Mouse (Mus musculus): ENCODE data around the gene Med1. TPM values are rescaled to one million over a fixed set of nuclear protein-coding genes. Genes with fewer than 3 reads are reported as not detected.
"Not testable (repeated sequence)": the region's sequence is repeated elsewhere in the genome, so short reads cannot be mapped to it uniquely, and the experiment has no call there.

Med1 gene
- polyA plus RNA-seq, 1 experiment from 2014 or later: 74.3 TPM

GRCm38 (mm10) chr11:98190820-98191219 is 2.3 kb downstream of the Med1 start:
- Histone ChIP-seq H3K9me3 (replicated peaks) (no peaks in the 10 kb centered on the region), H3K4me3 (no peak overlapping the region), H3K27me3 (ENCODE audit: low read depth, poor library complexity, severe bottlenecking) (no peaks in the 10 kb centered on the region), H3K36me3 (peaks cover 53% of the 10 kb centered on the region), H3K27ac (replicated peaks) (no peak overlapping the region), H3K4me1 (peaks cover 15% of the 10 kb centered on the region)
- WGBS: 94% methylated on average over 5 of the region's 5 CpGs
- no peak for DNase-seq (ENCODE audit: low spot score)

DNA sequence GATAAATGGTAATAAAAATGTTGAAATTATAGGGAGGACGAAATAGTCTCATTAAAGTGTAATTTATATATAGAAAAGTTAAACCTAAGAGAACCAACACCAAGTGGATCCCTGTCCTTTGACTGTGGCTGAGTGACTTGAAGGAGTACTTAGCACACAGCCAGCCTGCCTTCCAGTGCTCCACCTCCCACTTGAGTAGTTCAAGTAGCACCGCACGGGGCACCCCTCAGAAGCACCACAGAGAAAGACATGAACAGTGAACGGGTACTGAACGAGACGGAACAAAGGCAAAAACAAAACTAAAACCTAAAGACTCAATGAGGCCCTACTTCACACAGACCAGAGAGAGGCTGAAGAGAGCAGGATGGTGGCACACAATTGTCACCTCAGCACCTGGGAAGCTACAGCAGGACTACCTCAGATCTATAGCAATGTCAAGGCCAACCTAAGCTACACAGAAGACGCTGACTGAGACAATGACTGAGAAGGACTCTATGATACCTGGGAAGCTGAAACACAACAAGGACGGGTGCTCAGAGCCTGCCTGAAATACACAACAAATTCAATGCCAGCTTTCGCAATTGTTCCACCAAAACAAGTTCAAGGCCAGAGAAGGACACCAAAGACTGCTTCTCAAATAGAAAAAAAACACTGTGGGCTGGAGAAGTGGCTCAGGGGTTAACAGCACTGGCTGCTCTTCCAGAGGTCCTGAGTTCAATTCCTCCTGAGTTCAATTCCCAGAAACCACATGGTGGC is 5.3 kb downstream of the Med1 start:
- no peak for DNase-seq (ENCODE audit: low spot score)
- no peak overlapping the region for H3K27ac ChIP-seq (replicated peaks)
- H3K9me3 ChIP-seq (replicated peaks): peaks cover 14% of the 10 kb centered on the region
- H3K36me3 ChIP-seq: peaks cover 83% of the 10 kb centered on the region
- no peak overlapping the region for H3K4me3 ChIP-seq
- no peaks in the 10 kb centered on the region for H3K27me3 ChIP-seq (ENCODE audit: low read depth, poor library complexity, severe bottlenecking)
- WGBS: 96% methylated on average over 9 of the region's 9 CpGs
- H3K4me1 ChIP-seq: peaks cover 10% of the 10 kb centered on the region

DNA sequence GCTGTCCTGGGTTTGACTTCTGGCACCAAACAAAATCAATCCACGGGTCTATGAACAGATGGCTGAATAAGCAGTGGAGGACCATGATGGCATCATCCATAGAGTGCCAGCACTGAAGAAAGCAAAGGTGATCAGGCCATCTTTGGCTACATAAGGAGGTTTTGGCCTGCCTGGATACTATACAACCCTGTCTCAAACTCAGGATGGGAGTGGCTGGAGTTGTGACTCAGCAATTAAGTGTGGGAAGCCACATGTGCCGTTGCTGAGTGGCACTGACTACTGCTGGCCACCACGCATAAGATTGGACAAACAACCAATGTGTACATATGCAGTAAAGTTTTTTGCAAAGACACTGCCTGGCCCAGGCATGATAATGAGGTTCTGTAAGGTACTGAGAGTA is 10.9 kb downstream of the Med1 start:
- not testable (repeated sequence) for DNase-seq (ENCODE audit: low spot score); H3K4me3 ChIP-seq; H3K4me1 ChIP-seq; H3K27ac ChIP-seq (replicated peaks); H3K27me3 ChIP-seq (ENCODE audit: low read depth, poor library complexity, severe bottlenecking)
- H3K9me3 ChIP-seq (replicated peaks): peaks cover 17% of the 10 kb centered on the region
- H3K36me3 ChIP-seq: peaks cover 95% of the 10 kb centered on the region
- 96% methylated on average over 3 of the region's 3 CpGs for WGBS

DNA sequence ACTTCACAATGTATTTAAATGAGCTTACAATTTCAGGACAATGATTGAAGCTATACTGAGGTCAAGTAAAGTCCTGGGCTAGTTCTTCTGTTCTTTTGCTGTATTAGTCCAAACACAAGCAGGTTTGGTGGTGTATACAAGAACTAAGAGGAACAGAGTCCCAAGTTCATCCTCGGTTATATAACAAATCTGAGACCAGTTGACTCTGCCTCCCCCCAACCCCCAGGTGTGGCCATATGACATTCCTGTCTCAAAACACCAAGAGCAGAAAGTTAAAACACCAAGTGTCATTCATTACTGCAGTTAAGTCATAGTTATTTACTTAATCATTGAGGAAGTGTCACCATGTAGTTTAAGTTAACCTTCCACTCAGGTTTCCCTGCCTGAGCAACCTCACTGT is 24.7 kb downstream of the Med1 start:
- H3K27ac ChIP-seq (replicated peaks): no peak overlapping the region
- H3K36me3 ChIP-seq: peaks cover 100% of the 10 kb centered on the region
- DNase-seq (ENCODE audit: low spot score): no peak
- no peaks in the 10 kb centered on the region for H3K9me3 ChIP-seq (replicated peaks)
- H3K4me3 ChIP-seq: no peak overlapping the region
- 92% methylated on average over 1 of the region's 1 CpGs for WGBS
- no peaks in the 10 kb centered on the region for H3K4me1 ChIP-seq
- no peaks in the 10 kb centered on the region for H3K27me3 ChIP-seq (ENCODE audit: low read depth, poor library complexity, severe bottlenecking)

- DNase-seq (ENCODE audit: low spot score): no peak
- Histone ChIP-seq H3K9me3 (replicated peaks) (no peaks in the 10 kb centered on the region), H3K4me3 (no peak overlapping the region), H3K4me1 (no peaks in the 10 kb centered on the region), H3K27me3 (ENCODE audit: low read depth, poor library complexity, severe bottlenecking) (no peaks in the 10 kb centered on the region), H3K36me3 (peaks cover 68% of the 10 kb centered on the region), H3K27ac (replicated peaks) (no peak overlapping the region)
- 88% methylated on average over 6 of the region's 6 CpGs for WGBS
Measured at GRCm38 (mm10) chr11:98155094-98155493, 38.0 kb downstream of the Med1 start.

- no peaks in the 10 kb centered on the region for H3K27me3 ChIP-seq (ENCODE audit: low read depth, poor library complexity, severe bottlenecking)
- DNase-seq (ENCODE audit: low spot score): no peak
Measured at GRCm38 (mm10) chr11:98150625-98151156, 42.4 kb downstream of the Med1 start.

DNA sequence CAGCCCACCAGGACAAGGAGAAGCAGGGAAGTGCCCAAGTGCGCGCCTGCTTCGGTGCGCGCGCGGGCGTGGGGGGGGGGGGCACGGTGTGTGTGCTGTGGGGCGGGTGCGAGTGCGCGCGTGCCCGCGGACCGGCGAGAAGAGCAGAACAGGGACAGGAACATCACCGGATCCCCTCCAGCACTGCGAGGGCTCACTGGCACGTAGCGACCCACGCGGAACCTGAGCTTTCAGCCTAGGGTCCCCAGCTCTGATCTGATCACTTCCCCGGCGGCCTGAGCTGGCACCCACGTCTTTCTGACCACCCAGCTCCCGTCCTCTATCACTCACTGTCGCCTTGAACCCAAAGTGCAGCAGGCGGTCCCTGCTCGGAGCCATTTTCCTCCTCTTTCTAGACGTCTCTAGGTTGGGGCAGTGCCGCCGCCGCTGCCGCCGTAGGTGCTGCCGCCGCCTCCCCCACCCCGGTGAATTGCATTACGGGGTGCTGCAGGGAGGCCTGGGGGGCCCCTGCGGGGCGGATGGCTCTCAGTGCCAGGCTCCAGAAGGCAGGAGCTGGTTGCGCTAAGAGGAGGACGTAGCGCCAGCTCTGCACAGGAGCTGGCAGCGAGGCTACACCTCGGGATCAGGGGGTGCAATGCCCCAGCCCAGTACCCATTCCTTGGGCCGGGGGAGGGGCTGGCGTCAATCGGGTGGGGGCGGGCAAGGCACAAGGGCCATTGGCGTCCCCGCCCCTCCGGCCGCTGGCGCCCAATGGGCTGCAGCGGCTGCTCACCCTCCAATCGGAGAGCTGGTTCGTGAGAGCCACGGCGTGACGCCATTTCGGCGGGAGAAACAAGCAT is 43.1 kb downstream of the Med1 start, which contains the start of gene Fbxl20:
Gene Fbxl20, minus strand, starts transcription at position 618 of the 839 bp plus-strand sequence.
- Histone ChIP-seq H3K27ac (replicated peaks) (peak within 1 kb of the TSS; percentile 95), H3K4me3 (peak within 1 kb of the TSS; percentile 86), H3K4me1 (peaks cover 25% of the 10 kb centered on the region), H3K27me3 (ENCODE audit: low read depth, poor library complexity, severe bottlenecking) (no peaks in the 10 kb centered on the region), H3K9me3 (replicated peaks) (no peaks in the 10 kb centered on the region), H3K36me3 (peaks cover 18% of the 10 kb centered on the region)
- WGBS: under 1% methylated on average over 64 of the region's 65 CpGs
- DNase-seq (ENCODE audit: low spot score): peak; percentile 94

More at GRCm38 (mm10) chr11:98150625-98151156, 42.4 kb downstream of the Med1 start:
- H3K9me3 ChIP-seq (replicated peaks): no peaks in the 10 kb centered on the region
- H3K36me3 ChIP-seq: peaks cover 24% of the 10 kb centered on the region
- peak overlapping the region; percentile 86 for H3K4me3 ChIP-seq
- 14% methylated on average over 10 of the region's 10 CpGs for WGBS
- peaks cover 25% of the 10 kb centered on the region for H3K4me1 ChIP-seq
- peak overlapping the region; percentile 95 for H3K27ac ChIP-seq (replicated peaks)

GRCm38 (mm10) chr11:98149304-98149750 is 43.8 kb downstream of the Med1 start:
- peaks cover 25% of the 10 kb centered on the region for H3K4me1 ChIP-seq
- H3K27ac ChIP-seq (replicated peaks): peak overlapping the region; percentile 95
- H3K9me3 ChIP-seq (replicated peaks): no peaks in the 10 kb centered on the region
- H3K36me3 ChIP-seq: peaks cover 11% of the 10 kb centered on the region
- H3K4me3 ChIP-seq: peak overlapping the region; percentile 86
- under 1% methylated on average over 56 of the region's 57 CpGs for WGBS
- DNase-seq (ENCODE audit: low spot score): peak; percentile 97
- H3K27me3 ChIP-seq (ENCODE audit: low read depth, poor library complexity, severe bottlenecking): no peaks in the 10 kb centered on the region

GRCm38 (mm10) chr11:98148551-98149301 is 44.4 kb downstream of the Med1 start:
- peaks cover 25% of the 10 kb centered on the region for H3K4me1 ChIP-seq
- peak overlapping the region; percentile 95 for H3K27ac ChIP-seq (replicated peaks)
- H3K4me3 ChIP-seq: peak overlapping the region; percentile 86
- WGBS: 3% methylated on average over 45 of the region's 45 CpGs
- H3K27me3 ChIP-seq (ENCODE audit: low read depth, poor library complexity, severe bottlenecking): no peaks in the 10 kb centered on the region
- peaks cover 5% of the 10 kb centered on the region; the same call in 1 of the 2 replicates for H3K36me3 ChIP-seq
- DNase-seq (ENCODE audit: low spot score): peak; percentile 62
- no peaks in the 10 kb centered on the region for H3K9me3 ChIP-seq (replicated peaks)

DNA sequence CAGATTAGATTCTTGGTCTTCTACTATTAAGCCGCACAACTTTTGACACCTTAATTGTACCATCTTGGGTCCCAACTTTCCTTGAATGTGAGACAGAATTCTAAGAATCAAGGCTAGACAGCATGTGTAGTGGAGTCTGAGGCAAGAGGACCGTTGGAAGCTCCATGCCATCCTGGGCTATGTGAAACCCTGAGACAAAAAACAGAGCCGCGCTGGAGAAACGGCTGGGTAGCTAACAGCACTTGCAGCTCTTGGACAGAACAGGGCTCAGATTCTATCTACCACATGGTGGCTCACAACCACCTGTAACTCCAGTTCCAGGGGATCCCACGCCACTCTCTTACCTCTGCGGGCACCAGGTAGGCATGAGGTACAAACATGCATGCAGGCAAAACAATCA is 47.2 kb downstream of the Med1 start:
- Histone ChIP-seq H3K4me1 (peaks cover 25% of the 10 kb centered on the region), H3K27ac (replicated peaks) (no peak overlapping the region), H3K36me3 (peaks cover 10% of the 10 kb centered on the region), H3K4me3 (no peak overlapping the region), H3K27me3 (ENCODE audit: low read depth, poor library complexity, severe bottlenecking) (no peaks in the 10 kb centered on the region), H3K9me3 (replicated peaks) (no peaks in the 10 kb centered on the region)
- no peak for DNase-seq (ENCODE audit: low spot score)
- WGBS: 87% methylated on average over 7 of the region's 7 CpGs

DNA sequence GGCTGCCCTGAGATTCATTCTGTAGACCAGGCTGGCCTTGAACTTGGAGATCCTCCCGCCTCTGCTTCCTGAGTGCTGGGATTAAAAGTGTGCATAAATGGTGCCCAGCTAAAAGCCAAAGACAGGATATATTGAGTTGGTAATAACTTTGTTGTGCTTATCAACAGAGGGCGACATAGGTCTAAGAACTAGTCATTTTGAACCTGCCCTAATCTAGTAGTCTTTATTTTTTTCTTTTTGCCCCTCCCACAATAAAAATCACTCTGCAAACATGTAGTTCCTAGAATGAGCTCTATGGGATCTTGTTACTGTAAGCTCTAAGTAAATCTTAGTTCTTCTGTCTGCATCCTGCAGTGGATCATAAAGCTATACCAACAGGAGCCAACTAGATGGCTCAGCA is 50.5 kb downstream of the Med1 start:
- no peak for DNase-seq (ENCODE audit: low spot score)
- Histone ChIP-seq H3K27me3 (ENCODE audit: low read depth, poor library complexity, severe bottlenecking) (no peaks in the 10 kb centered on the region), H3K4me3 (no peak overlapping the region), H3K27ac (replicated peaks) (no peak overlapping the region), H3K4me1 (peaks cover 7% of the 10 kb centered on the region), H3K36me3 (peaks cover 14% of the 10 kb centered on the region), H3K9me3 (replicated peaks) (no peaks in the 10 kb centered on the region)
- WGBS: 89% methylated on average over 2 of the region's 2 CpGs

GRCm38 (mm10) chr11:98138894-98139293 is 54.2 kb downstream of the Med1 start:
- 92% methylated on average over 7 of the region's 7 CpGs for WGBS

More at GRCm38 (mm10) chr11:98138894-98139293, 54.2 kb downstream of the Med1 start:
- Histone ChIP-seq H3K9me3 (replicated peaks) (no peaks in the 10 kb centered on the region), H3K4me3 (no peak overlapping the region), H3K4me1 (no peaks in the 10 kb centered on the region), H3K36me3 (peaks cover 21% of the 10 kb centered on the region), H3K27me3 (ENCODE audit: low read depth, poor library complexity, severe bottlenecking) (no peaks in the 10 kb centered on the region), H3K27ac (replicated peaks) (no peak overlapping the region)
- no peak for DNase-seq (ENCODE audit: low spot score)

Measured in midbrain, embryonic 10.5 days (tissue).